Mouse (Mus musculus) hindbrain, embryonic 10.5 days (tissue): ENCODE measurements around the gene Dpf2. TPM values are rescaled to one million over a fixed set of nuclear protein-coding genes. Genes with fewer than 3 reads are reported as not detected.

Experiments used
- DNase-seq: peaks from one replicate; pipeline ENCODE4 v3.0.0-alpha.2; 2017; ENCODE audit warnings: low spot score
- H3K27ac ChIP-seq: fragments of 300-500 bp; sonication (generic); 2 replicates; pipeline ENCODE4 v1.5.1; 2016; ENCODE audit warnings: mild to moderate bottlenecking, moderate library complexity
- H3K27me3 ChIP-seq: fragments of 300-500 bp; sonication (generic); 2 replicates; pipeline ENCODE4 v1.6.1; 2016; ENCODE audit warnings: mild to moderate bottlenecking; ENCODE audit not compliant: poor library complexity, insufficient read depth, severe bottlenecking
- H3K36me3 ChIP-seq: fragments of 300-500 bp; sonication (generic); 2 replicates; pipeline ENCODE4 v1.6.1; 2016; ENCODE audit warnings: mild to moderate bottlenecking, moderate library complexity
- H3K4me1 ChIP-seq: fragments of 300-500 bp; sonication (generic); replicated peaks from 2 replicates; pipeline ENCODE4 v1.6.1; 2016; ENCODE audit warnings: mild to moderate bottlenecking
- H3K4me3 ChIP-seq: fragments of 300-500 bp; sonication (generic); 2 replicates; pipeline ENCODE4 v1.5.1; 2016; ENCODE audit warnings: mild to moderate bottlenecking, moderate library complexity
- H3K9me3 ChIP-seq: fragments of 300-500 bp; sonication (generic); 2 replicates; pipeline ENCODE4 v1.6.1; 2016; ENCODE audit warnings: mild to moderate bottlenecking, moderate library complexity
- WGBS: fragments of 180-500 bp; shearing (Covaris S2); methylation state at CpG from one replicate; pipeline ENCODE4 v1.1.7; 2016; 5-methylcytosine and 5-hydroxymethylcytosine counted together
- polyA plus RNA-seq: library from polyadenylated mRNA; unstranded; fragments of >200 nt; fragmentation: Nextera tagmentation; extraction: Ambion mirVana; gene quantifications from 2 replicates; pipeline ENCODE4 v1.2.1, GENCODE M21; 2016

Dpf2 gene
- polyA plus RNA-seq, 1 experiment from 2014 or later = 225 TPM

DNA sequence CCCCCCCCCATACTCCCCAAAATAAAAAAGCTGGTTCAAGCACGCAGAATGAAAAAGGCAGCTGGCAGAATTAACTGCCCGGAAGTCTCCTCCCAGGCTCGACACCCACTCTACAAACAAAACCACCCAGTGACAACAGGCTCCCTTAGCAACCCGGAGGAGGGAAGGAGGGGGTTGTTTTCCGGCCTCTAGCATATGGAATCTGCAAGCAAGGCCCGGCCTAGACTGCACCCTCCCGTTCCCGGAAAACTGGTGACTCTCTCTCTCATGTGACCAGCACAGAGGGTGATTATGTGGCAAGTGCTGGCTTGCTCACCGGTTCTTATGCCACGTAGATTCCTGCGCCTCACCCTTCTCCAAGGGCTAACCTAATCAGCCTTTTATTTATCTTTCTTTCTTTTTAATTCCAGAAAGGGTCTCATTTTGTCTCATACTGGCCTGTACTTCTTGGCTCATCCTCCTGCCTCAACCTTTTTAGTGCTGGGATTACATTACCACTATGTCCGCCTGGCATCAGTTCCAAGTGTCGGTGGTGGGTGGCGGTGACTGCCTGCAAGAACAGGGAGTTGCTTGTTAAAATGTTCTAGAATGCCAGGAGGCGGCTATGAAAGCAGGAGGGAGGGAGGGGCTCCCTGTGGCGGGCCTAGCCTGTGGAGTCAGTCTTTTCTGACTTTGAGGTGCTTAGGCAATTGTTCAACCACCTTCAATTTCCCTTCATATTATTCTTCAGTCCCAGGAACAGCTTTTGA, 66.1 kb downstream of the Dpf2 start:
- WGBS = 5% methylated on average over 16 of the region's 16 CpGs
- peak overlapping the region; percentile 48 for H3K4me3 ChIP-seq
- H3K36me3 ChIP-seq = peaks cover 6% of the 10 kb centered on the region
- peak; percentile 89 for DNase-seq
- no peaks in the 10 kb centered on the region for H3K27me3 ChIP-seq
- H3K27ac ChIP-seq = peak overlapping the region; percentile 96
- peaks cover 90% of the 10 kb centered on the region for H3K4me1 ChIP-seq
- no peaks in the 10 kb centered on the region for H3K9me3 ChIP-seq

Other genes with a start within 250 kb of the Dpf2 start
- 27.5 and 27.6 TPM in 2 replicates for gene Sipa1, start 249.3 kb downstream of the Dpf2 start, polyA plus RNA-seq
- 34.1 and 35.1 TPM in 2 replicates for gene Map3k11, start 224.3 kb downstream of the Dpf2 start, polyA plus RNA-seq
- gene Pcnx3, start 224.1 kb downstream of the Dpf2 start, polyA plus RNA-seq = 27.3 and 30.8 TPM in 2 replicates
- 0.16 and 0.21 TPM in 2 replicates for gene Kcnk7, start 208.6 kb downstream of the Dpf2 start, polyA plus RNA-seq
- gene Ehbp1l1, start 186.7 kb downstream of the Dpf2 start, polyA plus RNA-seq = 9.7 and 10.1 TPM in 2 replicates
- 149 and 192 TPM in 2 replicates for gene Fam89b, start 183.4 kb downstream of the Dpf2 start, polyA plus RNA-seq
- 2.7 and 6.9 TPM in 2 replicates for gene Ltbp3, start 172.1 kb downstream of the Dpf2 start, polyA plus RNA-seq
- 68.2 and 69.5 TPM in 2 replicates for gene Scyl1, start 141.6 kb downstream of the Dpf2 start, polyA plus RNA-seq
- 37.2 and 37.8 TPM in 2 replicates for gene Frmd8, start 37.7 kb downstream of the Dpf2 start, polyA plus RNA-seq
- 2.8 TPM in 2 replicates for gene Slc25a45, start 35.2 kb downstream of the Dpf2 start, polyA plus RNA-seq
- gene Tigd3, start 18.9 kb downstream of the Dpf2 start, polyA plus RNA-seq = 9.9 and 11.3 TPM in 2 replicates
- 2.0 and 2.9 TPM in 2 replicates for gene Cdc42ep2, start 11.8 kb upstream of the Dpf2 start, polyA plus RNA-seq
- gene Pola2, start 51.2 kb upstream of the Dpf2 start, polyA plus RNA-seq = 83.7 and 110 TPM in 2 replicates
- not detected in 2 replicates for gene Slc22a20, start 73.1 kb upstream of the Dpf2 start, polyA plus RNA-seq
- gene Capn1, start 102.9 kb upstream of the Dpf2 start, polyA plus RNA-seq = 5.9 and 6.5 TPM in 2 replicates
- gene Syvn1, start 133.6 kb upstream of the Dpf2 start, polyA plus RNA-seq = 37.0 and 39.2 TPM in 2 replicates
- 77.8 and 81.7 TPM in 2 replicates for gene Mrpl49, start 144.8 kb upstream of the Dpf2 start, polyA plus RNA-seq
- 764 and 815 TPM in 2 replicates for gene Fau, start 144.8 kb upstream of the Dpf2 start, polyA plus RNA-seq
- 38.3 and 41.9 TPM in 2 replicates for gene Znhit2, start 148.2 kb upstream of the Dpf2 start, polyA plus RNA-seq
- 37.2 and 41.3 TPM in 2 replicates for gene Tm7sf2, start 155.4 kb upstream of the Dpf2 start, polyA plus RNA-seq
- gene Vps51, start 164.2 kb upstream of the Dpf2 start, polyA plus RNA-seq = 70.2 and 74.9 TPM in 2 replicates
- gene Tmem262, start 167.0 kb upstream of the Dpf2 start, polyA plus RNA-seq = not detected in 2 replicates
- gene Gm28374, start 169.2 kb upstream of the Dpf2 start, polyA plus RNA-seq = 2.4 and 2.6 TPM in 2 replicates
- 79.2 and 87.1 TPM in 2 replicates for gene Zfpl1, start 171.9 kb upstream of the Dpf2 start, polyA plus RNA-seq
- 57.7 and 65.4 TPM in 2 replicates for gene Cdca5, start 172.0 kb upstream of the Dpf2 start, polyA plus RNA-seq
- 0.38 and 0.83 TPM in 2 replicates for gene AC131692.1, start 181.4 kb upstream of the Dpf2 start, polyA plus RNA-seq
- 0.64 and 0.90 TPM in 2 replicates for gene Naaladl1, start 192.8 kb upstream of the Dpf2 start, polyA plus RNA-seq
- 70.0 and 70.1 TPM in 2 replicates for gene Sac3d1, start 205.6 kb upstream of the Dpf2 start, polyA plus RNA-seq
- gene Snx15, start 215.3 kb upstream of the Dpf2 start, polyA plus RNA-seq = 27.0 and 35.1 TPM in 2 replicates
- gene Batf2, start 228.0 kb upstream of the Dpf2 start, polyA plus RNA-seq = 0.09 TPM in 1 of 2 replicates, not detected in the other
- 125 and 130 TPM in 2 replicates for gene Arl2, start 228.5 kb upstream of the Dpf2 start, polyA plus RNA-seq